Mouse (Mus musculus) right cerebral cortex, postnatal 4 days (tissue): Measurements from ENCODE around the gene Slc24a3.

ENCODE experiments used
- DNase-seq: peaks from one replicate; pipeline ENCODE4 v3.0.0-alpha.2; 2022

Gene Slc24a3

DNA sequence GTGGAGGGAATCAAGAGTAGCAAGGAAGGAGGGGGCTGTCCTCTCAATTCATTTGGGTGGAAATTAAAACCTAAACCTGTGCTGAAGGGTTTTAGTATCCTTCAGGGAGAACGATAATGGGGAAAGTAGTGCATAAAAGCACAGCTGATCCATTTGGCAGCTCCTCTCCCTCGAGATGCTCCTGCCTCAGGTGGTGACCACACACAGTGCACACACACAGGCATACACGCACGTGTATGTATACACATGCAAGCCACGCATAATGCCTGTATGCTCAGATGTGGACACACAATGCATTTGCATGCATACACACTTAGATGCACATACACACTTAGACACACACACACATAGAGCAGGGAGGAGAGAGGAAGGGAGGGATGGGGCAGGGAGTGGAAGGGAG lies 206.2 kb downstream of the Slc24a3 start:
- DNase-seq: no peak

- peak; percentile 66 for DNase-seq
Observed at GRCm38 (mm10) chr2:145382908-145383770, 215.6 kb downstream of the Slc24a3 start.

DNA sequence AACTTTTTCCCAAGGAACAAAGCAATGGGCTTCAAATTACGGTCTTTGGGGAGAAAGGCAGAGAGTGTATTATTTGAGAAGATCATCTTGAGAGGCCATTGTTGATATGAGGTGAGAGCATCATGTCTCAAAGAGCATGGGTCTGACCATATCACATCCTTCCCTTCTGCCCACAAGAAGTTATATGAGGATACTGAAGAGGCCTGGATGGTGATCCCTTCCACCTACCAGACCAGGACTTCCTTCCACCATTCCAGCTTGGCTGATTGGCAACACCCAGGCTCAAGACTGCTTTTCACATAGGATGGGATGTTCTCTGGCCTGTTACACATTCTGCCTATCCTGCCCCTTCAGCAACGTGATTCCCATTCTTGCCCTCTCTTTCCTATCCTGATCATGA lies 216.7 kb downstream of the Slc24a3 start:
- DNase-seq: no peak

DNA sequence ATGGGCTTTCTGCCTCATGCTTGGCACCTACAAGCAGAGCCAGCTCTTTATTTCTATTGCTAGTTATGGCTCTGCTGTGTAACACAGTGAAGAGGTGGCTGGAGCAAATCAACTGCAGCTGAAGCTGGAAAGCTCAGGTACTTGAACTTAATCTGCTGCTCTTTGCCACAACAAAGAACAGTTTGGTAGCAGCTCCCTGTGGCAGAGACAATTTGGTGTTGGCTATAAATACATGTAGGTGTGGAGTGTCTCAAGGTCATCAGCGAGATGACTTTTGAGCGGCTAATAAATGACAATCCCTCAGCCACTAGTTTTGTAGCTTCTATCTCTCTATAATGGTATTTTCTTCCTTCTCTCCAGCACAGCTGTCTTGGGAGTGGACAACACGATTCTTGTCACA lies 217.7 kb downstream of the Slc24a3 start:
- DNase-seq: no peak

- no peak for DNase-seq
Observed at GRCm38 (mm10) chr2:145385773-145386172, 218.2 kb downstream of the Slc24a3 start.

DNA sequence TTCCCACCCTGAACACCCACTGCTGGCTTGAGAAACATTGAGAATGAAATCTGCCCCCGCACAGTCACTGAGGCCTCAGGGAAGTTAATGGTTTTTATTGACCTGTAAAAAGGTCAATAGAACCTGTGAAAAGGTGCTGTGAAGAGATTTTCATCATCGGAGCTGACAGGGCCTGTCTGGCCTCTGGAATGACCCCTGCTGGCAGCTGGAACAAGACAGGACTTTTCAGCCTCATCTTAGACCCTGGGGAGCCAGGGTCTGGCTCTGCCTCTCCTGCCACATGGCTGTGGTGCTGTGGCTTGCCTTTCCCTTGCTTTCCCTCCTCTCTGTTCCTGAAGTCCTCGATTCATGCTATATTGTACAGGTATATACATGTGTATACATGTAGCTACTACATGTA lies 228.2 kb downstream of the Slc24a3 start:
- no peak for DNase-seq

DNA sequence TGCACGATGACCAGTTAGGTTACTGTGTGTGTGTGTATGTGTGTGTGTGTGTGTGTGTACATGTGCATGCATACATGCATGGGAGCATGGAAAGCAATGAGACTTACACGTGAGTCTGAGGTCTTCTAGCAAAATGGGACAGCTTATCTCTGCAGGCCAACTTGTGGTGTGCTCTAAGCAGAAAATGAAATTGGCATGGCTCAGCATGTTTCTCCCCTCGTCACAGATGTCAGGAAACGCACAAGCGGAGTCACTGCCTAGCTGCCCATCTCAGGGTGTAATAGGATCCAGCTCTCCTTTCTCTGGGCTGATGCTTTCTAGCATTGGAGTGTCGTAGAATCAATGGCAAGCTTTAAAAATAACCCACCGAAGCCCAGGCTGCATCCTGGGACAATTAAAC lies 229.0 kb downstream of the Slc24a3 start:
- no peak for DNase-seq

GRCm38 (mm10) chr2:145397456-145398206 lies 230.1 kb downstream of the Slc24a3 start:
- DNase-seq: no peak

GRCm38 (mm10) chr2:145401240-145401805 lies 233.8 kb downstream of the Slc24a3 start:
- no peak for DNase-seq

DNA sequence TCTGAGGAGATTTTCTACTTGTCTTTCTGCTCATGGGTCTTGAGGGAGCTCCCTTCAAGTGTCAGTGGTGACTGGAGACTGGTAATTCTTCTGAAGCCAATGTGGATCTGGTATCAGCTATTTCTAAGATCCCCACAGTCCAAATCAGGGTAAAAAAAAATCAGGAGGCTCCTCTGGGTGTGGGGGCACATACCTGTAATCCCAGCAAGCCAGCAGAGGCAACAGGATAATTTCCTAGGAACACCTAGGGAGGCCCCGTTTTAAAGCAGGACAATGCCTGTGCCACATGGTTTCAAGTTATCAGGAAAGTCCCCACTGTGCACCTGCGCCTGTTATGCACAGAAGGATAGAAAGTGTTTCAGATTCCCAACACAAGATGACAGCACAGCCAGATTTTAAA lies 234.4 kb downstream of the Slc24a3 start:
- DNase-seq: no peak

DNA sequence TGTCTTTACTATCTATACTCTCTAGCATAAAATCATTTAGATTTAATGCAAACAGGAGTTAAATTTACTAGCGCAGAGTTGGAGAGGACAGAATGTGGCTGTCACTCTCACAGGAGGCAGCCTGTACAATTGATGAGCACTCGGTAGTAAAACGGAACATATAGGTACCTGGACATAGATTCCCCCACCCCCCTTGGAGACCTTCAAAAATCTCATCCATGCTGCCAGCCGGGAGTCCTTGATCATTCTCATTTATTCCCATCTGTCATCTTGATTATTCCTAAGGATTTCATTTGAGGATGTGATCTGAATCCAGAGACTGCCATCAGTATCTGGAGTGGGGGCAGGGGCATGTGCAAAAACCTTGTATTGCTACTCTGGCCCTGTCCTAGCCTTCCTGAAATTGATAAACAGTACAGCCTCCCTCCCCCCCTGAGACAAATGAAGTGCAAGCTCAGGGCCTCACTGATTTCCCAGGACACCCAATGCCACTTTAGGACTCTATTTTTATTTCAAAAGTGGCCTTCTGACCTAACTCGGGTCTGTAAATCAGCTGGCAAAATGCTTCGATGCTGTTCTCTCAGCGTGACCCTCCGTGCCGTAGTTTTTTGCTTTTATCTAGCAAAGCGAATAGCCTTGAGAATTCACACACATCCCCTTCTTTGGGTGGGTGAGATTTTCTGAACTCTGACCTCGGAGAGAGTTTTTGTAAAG lies 237.4 kb downstream of the Slc24a3 start:
- no peak for DNase-seq

DNA sequence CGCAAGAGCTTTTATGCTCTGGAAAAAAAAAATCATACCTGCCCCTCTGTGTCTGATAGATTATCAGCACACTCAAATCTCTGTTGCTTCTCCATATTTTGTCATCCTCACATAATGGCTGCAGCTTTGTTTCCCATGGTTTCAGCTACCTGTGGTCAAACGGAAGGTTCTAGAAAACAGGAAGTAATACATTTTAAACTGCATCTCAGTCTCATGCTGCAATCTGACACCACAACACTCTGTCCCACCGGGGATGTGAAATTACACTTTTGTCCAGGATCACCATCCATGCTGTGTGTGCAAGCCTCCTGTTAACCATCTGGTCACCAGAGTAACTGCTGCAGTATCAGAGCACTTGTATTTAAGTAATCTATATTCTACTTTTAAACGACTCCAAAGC lies 238.2 kb downstream of the Slc24a3 start:
- no peak for DNase-seq

DNA sequence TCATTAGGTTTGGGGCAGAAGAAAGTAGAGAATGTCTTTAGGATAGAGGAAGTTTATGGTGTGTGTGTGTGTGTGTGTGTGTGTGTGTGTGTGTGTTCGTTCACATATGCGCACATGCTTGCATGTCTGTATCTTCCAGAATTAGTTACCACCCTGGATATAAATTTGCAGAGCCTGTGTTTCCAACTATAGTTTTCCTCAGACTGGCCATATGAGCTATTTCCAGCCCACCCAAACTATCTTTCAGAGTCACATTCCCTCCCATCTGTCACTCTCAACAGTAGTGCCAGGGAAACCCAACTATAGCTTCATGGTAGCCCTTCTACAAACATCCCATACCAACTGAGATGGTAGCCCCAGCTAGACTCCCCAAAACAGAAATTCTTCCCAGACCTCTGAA lies 250.2 kb downstream of the Slc24a3 start:
- peak; percentile 23 for DNase-seq

DNA sequence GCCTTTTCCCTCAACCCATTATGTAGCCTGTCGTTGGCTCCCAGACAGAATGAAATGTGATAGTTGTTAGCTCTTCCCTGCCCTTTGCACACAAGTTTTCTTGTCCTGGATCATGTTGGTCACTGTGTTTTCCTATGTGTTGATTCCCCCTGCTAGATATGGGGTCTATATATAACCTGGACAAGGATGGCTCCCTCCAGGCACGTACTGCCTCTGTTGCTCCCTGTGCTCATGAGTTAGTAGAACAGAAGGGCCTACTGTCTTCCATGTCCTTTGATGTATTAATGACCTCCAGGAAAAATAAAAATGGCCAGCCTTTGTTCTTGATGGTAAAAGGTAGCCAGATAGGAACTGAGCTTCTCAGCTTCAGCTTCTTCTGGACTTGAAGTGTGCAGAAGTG lies 251.5 kb downstream of the Slc24a3 start:
- no peak for DNase-seq

- DNase-seq: no peak
Observed at GRCm38 (mm10) chr2:145420967-145421888, 253.7 kb downstream of the Slc24a3 start.

GRCm38 (mm10) chr2:145421889-145422212 lies 254.3 kb downstream of the Slc24a3 start:
- DNase-seq: no peak

DNA sequence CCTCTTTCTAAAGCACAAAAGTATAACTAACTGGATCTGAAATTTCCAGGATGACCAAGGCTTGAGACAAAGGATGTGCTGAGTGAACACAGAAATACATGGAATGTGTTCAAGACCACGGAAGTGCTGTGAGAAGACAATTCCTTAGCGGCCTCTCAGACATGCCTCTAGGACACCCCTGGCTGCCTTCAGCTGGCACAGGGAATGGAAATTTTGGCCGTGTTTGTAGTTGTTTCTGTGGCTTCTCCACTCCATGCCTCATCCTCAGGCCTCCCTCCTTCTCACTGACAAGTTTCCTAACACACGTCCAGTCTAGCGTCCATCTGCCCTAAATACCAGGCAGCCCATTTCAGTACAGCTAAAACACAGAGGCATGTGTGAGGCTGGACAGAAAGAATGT lies 262.4 kb downstream of the Slc24a3 start:
- DNase-seq: no peak

- DNase-seq: no peak
Observed at GRCm38 (mm10) chr2:145434068-145434467, 266.5 kb downstream of the Slc24a3 start.

GRCm38 (mm10) chr2:145438336-145438735 lies 270.8 kb downstream of the Slc24a3 start:
- no peak for DNase-seq

- DNase-seq: no peak
Observed at GRCm38 (mm10) chr2:145439755-145440154, 272.2 kb downstream of the Slc24a3 start.

DNA sequence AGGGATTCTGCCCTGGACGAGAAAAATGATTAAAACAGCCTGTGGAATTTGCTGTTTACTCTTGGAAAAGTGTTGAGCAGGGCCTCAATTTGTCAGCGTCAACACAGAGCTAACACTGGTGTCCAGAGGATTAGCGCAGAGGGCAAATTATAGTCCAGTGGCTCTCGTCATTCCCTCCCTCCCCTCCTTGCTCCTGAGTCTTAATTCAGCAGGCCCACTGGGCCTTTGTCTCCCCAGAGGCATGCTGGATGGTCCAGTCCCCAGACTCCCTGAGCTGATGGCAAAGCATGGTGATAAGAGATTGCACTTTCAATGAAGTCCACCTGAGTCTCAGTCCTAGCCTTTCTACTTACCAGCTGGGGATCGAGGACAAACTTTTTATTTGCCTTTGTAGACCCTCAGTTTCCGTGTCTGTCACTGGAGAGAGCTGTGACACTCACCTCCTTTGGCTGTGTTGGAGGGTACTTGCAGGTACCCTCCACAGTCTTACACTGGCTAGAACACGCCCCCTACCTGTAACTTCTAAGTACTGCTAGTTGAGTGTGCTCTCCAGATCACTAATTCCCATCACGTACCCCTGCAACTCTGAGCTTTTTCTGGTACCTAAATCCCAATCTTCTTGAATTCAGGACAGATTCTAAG lies 289.7 kb downstream of the Slc24a3 start:
- no peak for DNase-seq
